Mouse (Mus musculus) CH12.LX (cell line): ENCODE measurements around the gene Srsf6. TPM values are rescaled to one million over a fixed set of nuclear protein-coding genes. Genes with fewer than 3 reads are reported as not detected.

Experiments used
- DNase-seq: peaks from one replicate; pipeline ENCODE4 v3.0.0-alpha.2; 2013; ENCODE audit errors: extremely low read depth
- H3K27ac ChIP-seq: 2 replicates; pipeline ENCODE4 v1.5.1; 2012; ENCODE audit warnings: low read depth, mild to moderate bottlenecking, control low read depth, moderate library complexity; ENCODE audit not compliant: insufficient read depth
- H3K27me3 ChIP-seq: replicated peaks from 2 replicates; pipeline ENCODE3; 2012; ENCODE audit warnings: inconsistent platforms
- H3K36me3 ChIP-seq, 2 experiments: replicated peaks in 1 of 2; 2 replicates each; pipeline versions ENCODE3 to v1.6.1; 2012; ENCODE audit warnings: inconsistent platforms in 1 of 2, low read length in 1 of 2, mild to moderate bottlenecking in 1 of 2, mixed read lengths in 1 of 2, moderate library complexity in 1 of 2; ENCODE audit not compliant: control insufficient read depth in 1 of 2, insufficient read depth in 1 of 2
- H3K4me1 ChIP-seq, 2 experiments: 2 replicates each; pipeline ENCODE4 v1.6.1; 2012; ENCODE audit warnings: inconsistent platforms in 1 of 2, moderate library complexity in 1 of 2; ENCODE audit not compliant: insufficient read depth in 2 of 2, control insufficient read depth in 1 of 2
- H3K4me2 ChIP-seq: 2 replicates; pipeline ENCODE4 v1.6.1; 2012; ENCODE audit warnings: low read depth, mild to moderate bottlenecking, control low read depth; ENCODE audit not compliant: poor library complexity, insufficient read depth, severe bottlenecking
- H3K4me3 ChIP-seq, 3 experiments: fragments of 150-350 bp in 1 of 3; sonication (generic) in 1 of 3; replicated peaks in 1 of 3; 2 replicates each; pipeline versions ENCODE3 to v1.5.1; 2011 to 2012; ENCODE audit warnings: low read depth in 2 of 3, low read length in 2 of 3, mild to moderate bottlenecking in 2 of 3, moderate library complexity in 2 of 3, control low read depth in 1 of 3, improper control_type of control experiment in 1 of 3, inconsistent platforms in 1 of 3, mixed read lengths in 1 of 3; ENCODE audit not compliant: poor library complexity in 1 of 3
- H3K79me2 ChIP-seq: replicated peaks from 2 replicates; pipeline ENCODE4 v1.6.1; 2012; ENCODE audit warnings: mild to moderate bottlenecking, moderate library complexity; ENCODE audit not compliant: control insufficient read depth, poor library complexity, insufficient read depth, severe bottlenecking; ENCODE audit errors: extremely low read depth
- H3K9ac ChIP-seq: 2 replicates; pipeline ENCODE4 v1.6.1; 2012; ENCODE audit warnings: low read depth, mild to moderate bottlenecking, control low read depth, moderate library complexity; ENCODE audit not compliant: insufficient read depth
- H3K9me3 ChIP-seq: replicated peaks from 2 replicates; pipeline ENCODE3; 2012; ENCODE audit warnings: low read length, inconsistent platforms, mixed read lengths
- BHLHE40 ChIP-seq: IDR thresholded peaks from 2 replicates; pipeline ENCODE4 v1.6.1; 2011; ENCODE audit warnings: mild to moderate bottlenecking, low read depth, low read length, improper control_type of control experiment
- CHD1 ChIP-seq: IDR thresholded peaks from 2 replicates; pipeline ENCODE4 v1.6.1; 2012; ENCODE audit warnings: low read depth, low read length, improper control_type of control experiment, inconsistent platforms
- CHD2 ChIP-seq: IDR thresholded peaks from 2 replicates; pipeline ENCODE4 v1.6.1; 2011; ENCODE audit warnings: low read length, improper control_type of control experiment
- EP300 ChIP-seq: IDR thresholded peaks from 2 replicates; pipeline ENCODE4 v1.6.1; 2011; ENCODE audit warnings: low read length, improper control_type of control experiment
- GABPA ChIP-seq: IDR thresholded peaks from 2 replicates; pipeline ENCODE4 v1.6.1; 2012; ENCODE audit warnings: low read depth, low read length, improper control_type of control experiment, inconsistent platforms; ENCODE audit not compliant: insufficient replicate concordance
- HCFC1 ChIP-seq: IDR thresholded peaks from 2 replicates; pipeline ENCODE4 v1.6.1; 2012; ENCODE audit warnings: low read depth, mild to moderate bottlenecking, inconsistent platforms, low read length, improper control_type of control experiment
- JUN ChIP-seq: IDR thresholded peaks from 2 replicates; pipeline ENCODE4 v1.6.1; 2011; ENCODE audit warnings: low read depth, mild to moderate bottlenecking, low read length, improper control_type of control experiment, moderate library complexity; ENCODE audit not compliant: insufficient read depth
- MAX ChIP-seq: IDR thresholded peaks from 2 replicates; pipeline ENCODE4 v1.6.1; 2011; ENCODE audit warnings: low read length, improper control_type of control experiment
- MAZ ChIP-seq: IDR thresholded peaks from 2 replicates; pipeline ENCODE4 v1.6.1; 2012; ENCODE audit warnings: low read depth, mild to moderate bottlenecking, inconsistent platforms, low read length, improper control_type of control experiment, moderate library complexity
- MEF2A ChIP-seq: IDR thresholded peaks from 2 replicates; pipeline ENCODE4 v1.6.1; 2014; ENCODE audit warnings: low read depth, mild to moderate bottlenecking, inconsistent platforms, low read length, improper control_type of control experiment, borderline replicate concordance
- MXI1 ChIP-seq: IDR thresholded peaks from 2 replicates; pipeline ENCODE4 v1.6.1; 2011; ENCODE audit warnings: mild to moderate bottlenecking, low read depth, low read length, improper control_type of control experiment
- MYC ChIP-seq: IDR thresholded peaks from 2 replicates; pipeline ENCODE4 v1.6.1; 2011; ENCODE audit warnings: low read depth, mild to moderate bottlenecking, improper control_type of control experiment, low read length
- NRF1 ChIP-seq: IDR thresholded peaks from 2 replicates; pipeline ENCODE4 v1.6.1; 2014; ENCODE audit warnings: low read depth, mild to moderate bottlenecking, inconsistent platforms, low read length, improper control_type of control experiment, moderate library complexity
- POLR2A ChIP-seq: IDR thresholded peaks from 2 replicates; pipeline ENCODE4 v1.6.1; 2011; ENCODE audit warnings: low read depth, mild to moderate bottlenecking, improper control_type of control experiment, low read length
- SMC3 ChIP-seq: IDR thresholded peaks from 2 replicates; pipeline ENCODE4 v1.6.1; 2011; ENCODE audit warnings: low read depth, low read length, improper control_type of control experiment
- TBP ChIP-seq: conservative IDR thresholded peaks from 2 replicates; pipeline ENCODE4 v1.6.1; 2011; ENCODE audit warnings: low read depth, low read length, improper control_type of control experiment
- USF2 ChIP-seq: conservative IDR thresholded peaks from 2 replicates; pipeline ENCODE4 v1.6.1; 2011; ENCODE audit warnings: low read depth, low read length, improper control_type of control experiment
- dilution Hi-C: fragments of 300-500 bp; cut with MboI; formaldehyde crosslinking; loops from 2 replicates; pipeline ENCODE4 v1.14.3; 2020; ENCODE audit warnings: low sequenced_read_pairs; ENCODE audit not compliant: extremely low pct_unique_long_range_greater_than_20kb, extremely low pct_ligation_motif_present
- in situ Hi-C: fragments of 300-500 bp; cut with MboI; formaldehyde crosslinking; loops from 3 replicates; pipeline ENCODE4 v1.14.3; 2019; ENCODE audit warnings: low sequenced_read_pairs, low pct_ligation_motif_present, low pct_unique_long_range_greater_than_20kb, mixed read lengths
- polyA plus RNA-seq: library from polyadenylated mRNA; unstranded; fragments of >175 nt; gene quantifications from 2 replicates; pipeline ENCODE4 v1.2.1, GENCODE M21; 2012; ENCODE audit warnings: low read depth; ENCODE audit not compliant: insufficient read length
- total RNA-seq, 2 experiments: library from RNA; depleted of rRNA; stranded (reverse); fragments of 300-350 nt in 1 of 2; fragments of >200 nt in 1 of 2; gene quantifications; 2 replicates each; pipeline ENCODE4 v1.2.3; 2012 to 2014

Srsf6 gene
- total and polyA plus RNA-seq, 3 experiments, result 96.3 to 227 (median 204) TPM

- Histone ChIP-seq H3K4me2 (no peak overlapping the region), H3K4me3 (no peak overlapping the region), H3K9ac (no peak overlapping the region), H3K36me3 (no peaks in the 10 kb centered on the region), H3K27me3 (no peaks in the 10 kb centered on the region), H3K79me2 (no peaks in the 10 kb centered on the region), H3K27ac (no peak overlapping the region), H3K4me1 (peaks cover 2 to 15% of the 10 kb centered on the region in 2 experiments; a peak in 2 of 4 replicates), H3K9me3 (no peaks in the 10 kb centered on the region)
- in situ Hi-C loops (no loop called here), dilution Hi-C loops (no loop called here)
- TF ChIP-seq MAZ (no peak), POLR2A (no peak), BHLHE40 (no peak), CHD1 (no peak), HCFC1 (no peak), MEF2A (no peak), MXI1 (no peak), USF2 (no peak)
- DNase-seq, result no peak
These were observed 16.4 kb downstream of the Srsf6 start for GRCm38 (mm10) chr2:162947736-162948135.

DNA sequence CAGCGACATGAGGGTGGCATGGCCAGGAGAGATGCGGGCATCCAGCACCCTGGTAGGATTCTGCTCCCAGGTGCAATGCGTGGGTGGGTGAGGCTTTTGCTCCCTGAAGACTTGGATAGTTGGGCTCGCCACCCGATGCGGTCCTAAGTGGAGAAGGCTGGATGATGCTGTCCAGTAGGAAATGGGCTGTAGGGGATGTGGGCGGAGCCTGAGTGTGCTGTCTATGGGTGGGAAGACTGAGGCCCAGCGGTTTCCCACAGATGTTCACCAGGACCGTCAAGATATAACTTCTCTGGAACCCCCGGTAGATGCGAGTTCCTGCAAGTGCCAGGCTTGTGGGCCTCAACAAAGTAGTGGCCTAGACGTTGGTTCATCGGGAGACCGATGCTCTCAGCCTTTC lies 16.9 kb downstream of the Srsf6 start:
- Histone ChIP-seq H3K4me1 (peaks cover 2 to 13% of the 10 kb centered on the region in 2 experiments; a peak in 2 of 4 replicates), H3K9me3 (no peaks in the 10 kb centered on the region), H3K36me3 (no peaks in the 10 kb centered on the region), H3K9ac (no peak overlapping the region), H3K27me3 (no peaks in the 10 kb centered on the region), H3K4me2 (no peak overlapping the region), H3K4me3 (no peak overlapping the region), H3K27ac (no peak overlapping the region), H3K79me2 (no peaks in the 10 kb centered on the region)
- no peak for DNase-seq
- no peak for TF ChIP-seq MAX
- TF ChIP-seq TBP, result no peak
- TF ChIP-seq JUN, result no peak
- no peak for TF ChIP-seq MYC
- no peak for TF ChIP-seq MXI1
- no peak for TF ChIP-seq GABPA
- TF ChIP-seq CHD1, result no peak
- no peak for TF ChIP-seq SMC3
- no peak for TF ChIP-seq NRF1
- TF ChIP-seq CHD2, result no peak
- TF ChIP-seq EP300, result no peak
- in situ Hi-C loops (no loop called here), dilution Hi-C loops (no loop called here)
